Mouse (Mus musculus): ENCODE data around the gene Myocd.

GRCm38 (mm10) chr11:65211701-65212100, 58.1 kb downstream of the Myocd start:
- TF ChIP-seq POLR2A (IDR thresholded peaks at IDR 0.05; ENCODE audit: extremely low read depth, insufficient read depth, low read length) (no peak), CTCF (IDR thresholded peaks at IDR 0.05; ENCODE audit: extremely low read depth, insufficient read depth, low read length) (no peak)
